Mouse (Mus musculus) kidney, embryonic 16.5 days (tissue): ENCODE measurements at regions not wholly inside any gene's neighbourhood (a gene's known extent, or its start where the extent isn't known, plus 50 kb on each side); places are given as distances from the start of the nearest gene placed in this dataset.

Experiments used
- ATAC-seq: fragments of 200-750 bp; cut with Nextera tagmentation; 2 replicates; pipeline ENCODE4 v1.8.0; 2017; ENCODE audit warnings: moderate TSS enrichment; ENCODE audit not compliant: low FRiP score, low TSS enrichment
- H3K27ac ChIP-seq: fragments of 300-500 bp; sonication (generic); 2 replicates; pipeline ENCODE4 v1.5.1; 2014; ENCODE audit warnings: low read length
- H3K27me3 ChIP-seq: fragments of 300-500 bp; sonication (generic); 2 replicates; pipeline ENCODE4 v1.6.1; 2014; ENCODE audit warnings: low read length, control low read depth, mixed read lengths; ENCODE audit not compliant: insufficient read depth
- H3K36me3 ChIP-seq: fragments of 300-500 bp; sonication (generic); 2 replicates; pipeline ENCODE4 v1.6.1; 2014; ENCODE audit warnings: low read length, control low read depth, mixed read lengths; ENCODE audit not compliant: insufficient read depth
- H3K4me1 ChIP-seq: fragments of 300-500 bp; sonication (generic); 2 replicates; pipeline ENCODE4 v1.6.1; 2014; ENCODE audit warnings: low read length, control low read depth, mixed read lengths; ENCODE audit not compliant: insufficient read depth
- H3K4me2 ChIP-seq: fragments of 300-500 bp; sonication (generic); replicated peaks from 2 replicates; pipeline ENCODE4 v1.6.1; 2014; ENCODE audit warnings: low read depth, low read length
- H3K4me3 ChIP-seq: fragments of 300-500 bp; sonication (generic); 2 replicates; pipeline ENCODE4 v1.5.1; 2014; ENCODE audit warnings: mild to moderate bottlenecking, low read length
- H3K9ac ChIP-seq: fragments of 300-500 bp; sonication (generic); replicated peaks from 2 replicates; pipeline ENCODE4 v1.6.1; 2014; ENCODE audit warnings: low read length
- H3K9me3 ChIP-seq: fragments of 300-500 bp; sonication (generic); 2 replicates; pipeline ENCODE4 v1.6.1; 2016; ENCODE audit warnings: low read length, control low read depth
- WGBS: fragments of 180-500 bp; shearing (Covaris S2); extraction: QIAGEN DNeasy Blood & Tissue Kit; methylation state at CpG from one replicate; pipeline ENCODE4 v1.1.7; 2014; 5-methylcytosine and 5-hydroxymethylcytosine counted together

DNA sequence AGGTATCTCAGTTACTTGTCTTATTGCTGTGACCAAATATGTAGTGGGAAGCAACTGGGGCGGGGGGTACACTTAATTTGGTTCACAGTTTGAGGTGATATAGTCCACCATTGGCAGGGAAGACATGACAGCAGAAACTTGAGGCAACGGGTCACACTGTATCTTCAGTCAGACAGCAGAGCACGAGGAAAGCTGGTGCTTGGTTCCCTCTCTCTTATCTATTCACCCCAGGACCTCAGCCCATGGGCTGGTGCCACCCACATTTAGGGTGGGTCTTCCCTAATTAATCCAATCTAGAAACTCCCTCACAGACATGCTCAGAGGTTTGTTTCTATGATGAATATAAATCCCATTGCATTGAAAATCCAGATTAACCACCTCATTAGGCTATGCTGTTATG is 56.5 kb downstream of the Otud1 start:
- Histone ChIP-seq H3K4me2 (no peak overlapping the region), H3K36me3 (no peaks in the 10 kb centered on the region), H3K9me3 (no peaks in the 10 kb centered on the region), H3K4me3 (no peak overlapping the region), H3K4me1 (peaks cover 5% of the 10 kb centered on the region; the same call in 1 of the 2 replicates), H3K9ac (no peak overlapping the region), H3K27me3 (no peaks in the 10 kb centered on the region), H3K27ac (no peak overlapping the region)
- 76% methylated on average over 3 of the region's 3 CpGs for WGBS
- no peak for ATAC-seq

GRCm38 (mm10) chr2:19715564-19716238 is 58.1 kb downstream of the Otud1 start:
- H3K9me3 ChIP-seq, result no peaks in the 10 kb centered on the region
- peak overlapping the region; percentile 52 for H3K4me2 ChIP-seq
- WGBS, result 17% methylated on average over 11 of the region's 11 CpGs
- 0 out of 2 replicates have a peak overlapping the region, but pooled peaks have one; percentile 41 for H3K9ac ChIP-seq
- peak; percentile 80; the same call in 1 of the 2 replicates for ATAC-seq
- H3K27me3 ChIP-seq, result no peaks in the 10 kb centered on the region
- H3K4me3 ChIP-seq, result peak overlapping the region; percentile 24; the same call in 1 of the 2 replicates
- no peak overlapping the region for H3K27ac ChIP-seq
- no peaks in the 10 kb centered on the region for H3K36me3 ChIP-seq
- H3K4me1 ChIP-seq, result peaks cover 5% of the 10 kb centered on the region; the same call in 1 of the 2 replicates

- Histone ChIP-seq H3K4me3 (no peak overlapping the region), H3K36me3 (no peaks in the 10 kb centered on the region), H3K9me3 (no peaks in the 10 kb centered on the region), H3K4me2 (no peak overlapping the region), H3K9ac (no peak overlapping the region), H3K27me3 (no peaks in the 10 kb centered on the region), H3K4me1 (peaks cover 5% of the 10 kb centered on the region; the same call in 1 of the 2 replicates), H3K27ac (no peak overlapping the region)
- no peak for ATAC-seq
- 81% methylated on average over 5 of the region's 5 CpGs for WGBS
Measured at GRCm38 (mm10) chr2:19716388-19716787, 58.8 kb downstream of the Otud1 start.

DNA sequence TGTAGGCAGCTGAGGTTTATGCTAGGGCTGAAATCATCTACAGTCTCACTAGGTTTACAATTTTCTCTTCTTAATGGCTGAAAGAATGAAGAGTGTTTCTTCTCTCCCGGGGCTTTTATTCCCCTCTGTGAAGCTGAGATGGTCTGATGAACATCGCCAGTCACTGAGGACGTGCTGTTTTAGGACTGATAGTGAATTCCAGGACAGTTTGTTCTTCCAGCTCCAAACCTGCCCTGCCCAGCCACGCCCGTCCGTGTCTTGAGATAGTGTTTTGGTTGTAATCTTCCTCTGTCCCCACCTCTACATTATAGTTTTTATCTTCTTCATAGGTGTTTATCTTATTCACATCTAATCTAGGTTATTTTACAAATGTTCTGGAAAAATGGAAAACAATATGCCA is 68.5 kb downstream of the Otud1 start:
- Histone ChIP-seq H3K27me3 (no peaks in the 10 kb centered on the region), H3K9me3 (no peaks in the 10 kb centered on the region), H3K9ac (no peak overlapping the region), H3K36me3 (no peaks in the 10 kb centered on the region), H3K4me2 (no peak overlapping the region), H3K4me1 (no peaks in the 10 kb centered on the region), H3K27ac (no peak overlapping the region), H3K4me3 (no peak overlapping the region)
- no peak for ATAC-seq
- WGBS, result 90% methylated on average over 6 of the region's 6 CpGs

- H3K9me3 ChIP-seq, result no peaks in the 10 kb centered on the region
- no peaks in the 10 kb centered on the region for H3K27me3 ChIP-seq
- no peaks in the 10 kb centered on the region for H3K36me3 ChIP-seq
- H3K4me1 ChIP-seq, result no peaks in the 10 kb centered on the region
- H3K27ac ChIP-seq, result no peak overlapping the region
- 12% methylated on average over 9 of the region's 9 CpGs for WGBS
- no peak overlapping the region for H3K9ac ChIP-seq
- H3K4me3 ChIP-seq, result no peak overlapping the region
- no peak for ATAC-seq
- no peak overlapping the region for H3K4me2 ChIP-seq
Measured at GRCm38 (mm10) chr2:19726904-19727303, 69.4 kb downstream of the Otud1 start.

DNA sequence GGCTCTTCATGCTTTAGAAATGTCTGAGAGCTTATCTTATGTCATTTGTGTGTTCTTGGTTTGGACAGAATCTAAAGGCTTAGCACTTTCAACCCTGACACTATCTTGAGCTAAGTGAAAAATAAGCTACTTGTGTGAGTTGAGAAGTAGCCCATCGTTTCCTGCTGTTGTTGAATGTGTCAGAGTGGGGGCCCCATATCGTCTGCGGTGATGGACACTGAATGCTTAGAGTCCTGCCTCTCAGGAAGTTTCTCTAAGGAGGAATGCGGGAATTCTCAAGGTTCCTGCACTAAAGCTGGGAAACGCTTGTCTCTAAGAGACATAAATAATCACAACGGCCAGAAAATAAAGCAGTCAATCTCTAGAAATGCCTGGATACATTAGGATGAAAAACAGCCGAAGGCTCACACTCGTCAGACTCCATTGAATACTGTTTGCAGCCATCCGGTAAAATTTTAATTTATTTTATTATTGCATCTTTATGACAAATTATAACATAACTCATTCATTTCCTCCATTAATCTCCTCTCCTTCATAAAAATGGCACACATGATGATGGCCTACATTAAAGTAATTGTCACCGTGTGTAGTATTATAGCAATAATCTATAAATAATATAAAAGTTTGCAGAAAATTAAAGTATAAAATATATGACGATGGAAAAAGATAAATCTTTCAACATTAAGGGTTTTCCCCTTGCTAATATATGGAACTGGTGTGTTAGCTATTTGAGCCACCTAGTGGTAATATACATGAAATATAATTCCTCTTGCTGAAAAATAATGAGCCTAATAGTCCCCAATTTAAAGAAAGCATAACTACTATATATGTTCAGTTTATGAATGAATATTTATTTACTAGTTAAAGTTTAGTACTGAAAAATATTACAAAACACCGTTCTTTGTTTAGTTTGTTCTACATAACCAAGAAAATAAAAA is 75.6 kb downstream of the Otud1 start:
- Histone ChIP-seq H3K9me3 (no peaks in the 10 kb centered on the region), H3K36me3 (no peaks in the 10 kb centered on the region), H3K4me2 (0 out of 2 replicates have a peak overlapping the region, but pooled peaks have one; percentile 4), H3K9ac (no peak overlapping the region), H3K4me1 (no peaks in the 10 kb centered on the region), H3K27me3 (no peaks in the 10 kb centered on the region), H3K4me3 (no peak overlapping the region), H3K27ac (0 out of 2 replicates have a peak overlapping the region, but pooled peaks have one; percentile 46)
- 27% methylated on average over 12 of the region's 12 CpGs for WGBS
- peak; percentile 78 for ATAC-seq

- ATAC-seq, result no peak
- no peaks in the 10 kb centered on the region for H3K4me1 ChIP-seq
- no peak overlapping the region for H3K27ac ChIP-seq
- no peaks in the 10 kb centered on the region for H3K9me3 ChIP-seq
- H3K27me3 ChIP-seq, result no peaks in the 10 kb centered on the region
- WGBS, result 66% methylated on average over 12 of the region's 12 CpGs
- H3K9ac ChIP-seq, result no peak overlapping the region
- no peaks in the 10 kb centered on the region for H3K36me3 ChIP-seq
- H3K4me3 ChIP-seq, result no peak overlapping the region
- no peak overlapping the region for H3K4me2 ChIP-seq
Measured at GRCm38 (mm10) chr2:19734164-19734870, 76.8 kb downstream of the Otud1 start.

DNA sequence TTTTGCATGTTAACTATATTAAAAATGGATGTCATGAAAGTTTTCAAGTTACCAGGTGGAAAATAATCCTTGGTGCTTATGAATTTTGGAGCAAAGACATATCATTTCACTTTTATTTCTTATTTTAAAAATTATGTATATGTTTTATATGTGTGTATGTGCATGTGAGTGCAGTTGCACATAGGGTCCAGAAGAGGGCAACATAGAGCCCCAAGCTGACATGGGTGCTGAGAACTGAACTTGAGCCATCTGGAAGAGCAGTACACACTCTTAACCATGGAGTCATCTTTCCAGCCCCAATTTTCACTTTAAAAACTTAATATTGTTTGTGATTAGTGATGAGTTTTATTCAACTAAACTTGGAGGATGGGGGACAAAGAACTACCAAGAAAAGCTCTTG is 84.0 kb downstream of the Otud1 start:
- H3K9ac ChIP-seq, result no peak overlapping the region
- no peak overlapping the region for H3K4me2 ChIP-seq
- H3K4me3 ChIP-seq, result no peak overlapping the region
- H3K36me3 ChIP-seq, result no peaks in the 10 kb centered on the region
- ATAC-seq, result no peak
- 0 out of 2 replicates have a peak, but pooled peaks cover 2% of the 10 kb centered on the region for H3K9me3 ChIP-seq
- no peaks in the 10 kb centered on the region for H3K4me1 ChIP-seq
- no peaks in the 10 kb centered on the region for H3K27me3 ChIP-seq
- no peak overlapping the region for H3K27ac ChIP-seq

GRCm38 (mm10) chr2:19743467-19743866 is 85.9 kb downstream of the Otud1 start:
- H3K4me1 ChIP-seq, result no peaks in the 10 kb centered on the region
- H3K4me3 ChIP-seq, result no peak overlapping the region
- no peaks in the 10 kb centered on the region for H3K27me3 ChIP-seq
- ATAC-seq, result no peak
- H3K36me3 ChIP-seq, result no peaks in the 10 kb centered on the region
- no peak overlapping the region for H3K4me2 ChIP-seq
- no peak overlapping the region for H3K27ac ChIP-seq
- H3K9me3 ChIP-seq, result 0 out of 2 replicates have a peak, but pooled peaks cover 2% of the 10 kb centered on the region
- WGBS, result 75% methylated on average over 4 of the region's 4 CpGs
- H3K9ac ChIP-seq, result no peak overlapping the region
